Mouse (Mus musculus): Measurements from ENCODE around the gene Gm1604a. TPM values are rescaled to one million over a fixed set of nuclear protein-coding genes. Genes with fewer than 3 reads are reported as not detected.
"Not testable (repeated sequence)": the region's sequence is repeated elsewhere in the genome, so short reads cannot be mapped to it uniquely, and the experiment has no call there.

Gene Gm1604a
- polyA plus RNA-seq, 1 experiment from 2014 or later: not detected

- not testable (repeated sequence) for H3K9ac ChIP-seq; H3K9me3 ChIP-seq; H3K36me3 ChIP-seq; ATAC-seq; H3K27me3 ChIP-seq (replicated peaks); H3K4me1 ChIP-seq (replicated peaks); H3K4me2 ChIP-seq (replicated peaks); H3K27ac ChIP-seq; H3K4me3 ChIP-seq (replicated peaks)
- no CpG with 5 or more reads among the region's 7 CpGs for WGBS
These were observed 15.9 kb upstream of the Gm1604a start for GRCm38 (mm10) chr17:7009440-7009839.

GRCm38 (mm10) chr17:7009901-7010300 is 15.5 kb upstream of the Gm1604a start:
- H3K27me3 ChIP-seq (replicated peaks); H3K9me3 ChIP-seq; H3K4me3 ChIP-seq (replicated peaks); H3K27ac ChIP-seq; H3K4me2 ChIP-seq (replicated peaks); H3K36me3 ChIP-seq; H3K4me1 ChIP-seq (replicated peaks); ATAC-seq; H3K9ac ChIP-seq: not testable (repeated sequence)
- WGBS: 70% methylated on average over 7 of the region's 9 CpGs

- not testable (repeated sequence) for H3K4me3 ChIP-seq (replicated peaks); H3K36me3 ChIP-seq; H3K9me3 ChIP-seq; ATAC-seq; H3K9ac ChIP-seq; H3K4me1 ChIP-seq (replicated peaks); H3K4me2 ChIP-seq (replicated peaks); H3K27ac ChIP-seq; H3K27me3 ChIP-seq (replicated peaks)
- WGBS: no CpG with 5 or more reads among the region's 1 CpGs
These were observed 11.2 kb upstream of the Gm1604a start for GRCm38 (mm10) chr17:7014190-7014589.

- ATAC-seq, H3K9ac ChIP-seq: not testable (repeated sequence)
- WGBS: 73% methylated on average over 3 of the region's 14 CpGs
These were observed 487 bp downstream of the Gm1604a start for GRCm38 (mm10) chr17:7025764-7026346.

GRCm38 (mm10) chr17:7030204-7030603 is 4.8 kb downstream of the Gm1604a start:
- not testable (repeated sequence) for H3K9me3 ChIP-seq; H3K27ac ChIP-seq; ATAC-seq; H3K4me3 ChIP-seq (replicated peaks); H3K27me3 ChIP-seq (replicated peaks); H3K36me3 ChIP-seq; H3K4me2 ChIP-seq (replicated peaks); H3K9ac ChIP-seq; H3K4me1 ChIP-seq (replicated peaks)
- 71% methylated on average over 6 of the region's 7 CpGs for WGBS

More at GRCm38 (mm10) chr17:7025764-7026346, 487 bp downstream of the Gm1604a start:
- H3K4me3 ChIP-seq (replicated peaks); H3K9me3 ChIP-seq; H3K4me2 ChIP-seq (replicated peaks); H3K4me1 ChIP-seq (replicated peaks); H3K27me3 ChIP-seq (replicated peaks); H3K27ac ChIP-seq; H3K36me3 ChIP-seq: not testable (repeated sequence)

GRCm38 (mm10) chr17:7030622-7031174 is 5.3 kb downstream of the Gm1604a start:
- 78% methylated on average over 3 of the region's 6 CpGs for WGBS
- H3K4me1 ChIP-seq (replicated peaks); H3K27ac ChIP-seq; H3K9me3 ChIP-seq; ATAC-seq; H3K36me3 ChIP-seq; H3K27me3 ChIP-seq (replicated peaks); H3K9ac ChIP-seq; H3K4me3 ChIP-seq (replicated peaks); H3K4me2 ChIP-seq (replicated peaks): not testable (repeated sequence)

GRCm38 (mm10) chr17:7033192-7034166 is 8.1 kb downstream of the Gm1604a start:
- H3K36me3 ChIP-seq; H3K9ac ChIP-seq; H3K4me1 ChIP-seq (replicated peaks); H3K4me3 ChIP-seq (replicated peaks); H3K27me3 ChIP-seq (replicated peaks); H3K9me3 ChIP-seq; H3K4me2 ChIP-seq (replicated peaks); H3K27ac ChIP-seq; ATAC-seq: not testable (repeated sequence)
- WGBS: 64% methylated on average over 3 of the region's 17 CpGs

- H3K36me3 ChIP-seq; H3K4me1 ChIP-seq (replicated peaks); H3K9me3 ChIP-seq; H3K4me2 ChIP-seq (replicated peaks); ATAC-seq; H3K27me3 ChIP-seq (replicated peaks); H3K4me3 ChIP-seq (replicated peaks); H3K9ac ChIP-seq; H3K27ac ChIP-seq: not testable (repeated sequence)
- 69% methylated on average over 2 of the region's 4 CpGs for WGBS
These were observed 43.7 kb downstream of the Gm1604a start for GRCm38 (mm10) chr17:7068997-7069539.

- not testable (repeated sequence) for H3K27ac ChIP-seq; H3K36me3 ChIP-seq; H3K4me2 ChIP-seq (replicated peaks); H3K27me3 ChIP-seq (replicated peaks); H3K4me3 ChIP-seq (replicated peaks); ATAC-seq; H3K4me1 ChIP-seq (replicated peaks); H3K9ac ChIP-seq; H3K9me3 ChIP-seq
- WGBS: 80% methylated on average over 6 of the region's 7 CpGs
These were observed 44.3 kb downstream of the Gm1604a start for GRCm38 (mm10) chr17:7069561-7070240.

GRCm38 (mm10) chr17:7074494-7074893 is 49.1 kb downstream of the Gm1604a start:
- not testable (repeated sequence) for H3K9me3 ChIP-seq; H3K4me2 ChIP-seq (replicated peaks); H3K4me3 ChIP-seq (replicated peaks); H3K27me3 ChIP-seq (replicated peaks); H3K9ac ChIP-seq; H3K36me3 ChIP-seq; H3K27ac ChIP-seq; H3K4me1 ChIP-seq (replicated peaks)
- 26% methylated on average over 3 of the region's 3 CpGs for WGBS
- ATAC-seq: peak; percentile 56

GRCm38 (mm10) chr17:7075519-7075918 is 50.2 kb downstream of the Gm1604a start:
- H3K4me2 ChIP-seq (replicated peaks); H3K4me1 ChIP-seq (replicated peaks); H3K36me3 ChIP-seq; H3K4me3 ChIP-seq (replicated peaks); H3K9ac ChIP-seq; H3K9me3 ChIP-seq; H3K27me3 ChIP-seq (replicated peaks); ATAC-seq; H3K27ac ChIP-seq: not testable (repeated sequence)
- 81% methylated on average over 5 of the region's 6 CpGs for WGBS

- H3K9ac ChIP-seq; ATAC-seq; H3K27ac ChIP-seq; H3K4me2 ChIP-seq (replicated peaks); H3K4me3 ChIP-seq (replicated peaks); H3K36me3 ChIP-seq; H3K4me1 ChIP-seq (replicated peaks); H3K27me3 ChIP-seq (replicated peaks); H3K9me3 ChIP-seq: not testable (repeated sequence)
- WGBS: 0% methylated on average over 2 of the region's 4 CpGs
These were observed 54.2 kb downstream of the Gm1604a start for GRCm38 (mm10) chr17:7079558-7079957.

Data from intestine, embryonic 15.5 days (tissue).